In the genomic region with DNA sequence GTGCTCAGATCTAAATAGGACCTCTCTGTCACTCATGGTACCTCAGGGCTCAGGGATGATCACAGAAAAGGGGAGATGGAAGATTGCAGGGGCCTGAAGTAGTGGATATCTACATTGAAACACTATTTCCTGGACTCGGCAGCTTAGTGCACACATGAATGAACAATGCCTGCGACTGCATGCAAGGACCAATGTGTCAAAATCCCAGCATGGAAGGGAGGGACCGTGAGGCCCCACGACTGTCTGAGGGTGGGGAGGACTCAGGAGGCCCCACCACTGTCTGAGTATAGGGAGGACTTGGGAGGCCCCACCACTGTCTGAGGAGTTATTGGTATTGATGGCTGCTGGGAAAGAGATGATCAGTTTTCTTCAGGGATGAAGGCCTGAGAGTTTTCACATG, we compare ENCODE assay signal across 17 mouse cellular contexts. TPM values are rescaled to one million over a fixed set of nuclear protein-coding genes. Genes with fewer than 3 reads are reported as not detected.
"Had no signal": no experiment of that assay in that cellular context is flagged by ENCODE, and none has a peak within 500 bp of the region (broad histone marks: within the 10 kb centered on the region; RNA-seq: fewer than 3 reads in every experiment).

No protein-coding gene starts in this region.

- H3K4me1 ChIP-seq: midbrain, embryonic 12.5 days; midbrain, embryonic 15.5 days; neural tube, embryonic 12.5 days; stomach, embryonic 15.5 days had no signal

- H3K36me3 ChIP-seq: liver, embryonic 15.5 days; midbrain, embryonic 12.5 days; midbrain, embryonic 15.5 days; neural tube, embryonic 12.5 days; neural tube, embryonic 15.5 days; stomach, embryonic 15.5 days had no signal

- H3K4me3 ChIP-seq: left cerebral cortex, adult 2 months; liver, embryonic 15.5 days; midbrain, embryonic 12.5 days; midbrain, embryonic 15.5 days; neural tube, embryonic 12.5 days; neural tube, embryonic 15.5 days; stomach, embryonic 15.5 days had no signal

- DNase-seq: kidney, adult 8-10 months; kidney, postnatal 36 days; layer of hippocampus, postnatal 36 days; lung, embryonic 14.5 days; right cerebral cortex, postnatal 25 days; spleen, adult 18-20 months; thymus, postnatal 25 days had no signal

- ATAC-seq: intestine, postnatal 0 days; lung, postnatal 0 days; midbrain, embryonic 15.5 days had no signal

- H3K27me3 ChIP-seq: liver, embryonic 15.5 days; midbrain, embryonic 12.5 days; midbrain, embryonic 15.5 days; neural tube, embryonic 12.5 days; neural tube, embryonic 15.5 days; stomach, embryonic 15.5 days had no signal

- H3K9ac ChIP-seq: liver, embryonic 15.5 days; lung, embryonic 14.5 days; midbrain, embryonic 12.5 days; midbrain, embryonic 15.5 days; neural tube, embryonic 12.5 days; neural tube, embryonic 15.5 days; stomach, embryonic 15.5 days had no signal

- H3K9me3 ChIP-seq: liver, embryonic 15.5 days; midbrain, embryonic 12.5 days; midbrain, embryonic 15.5 days; neural tube, embryonic 12.5 days; neural tube, embryonic 15.5 days; stomach, embryonic 15.5 days had no signal

- H3K27ac ChIP-seq: left cerebral cortex, adult 2 months; liver, embryonic 15.5 days; macrophage; midbrain, embryonic 12.5 days; midbrain, embryonic 15.5 days; neural tube, embryonic 12.5 days; neural tube, embryonic 15.5 days; stomach, embryonic 15.5 days had no signal

- H3K4me2 ChIP-seq: liver, embryonic 15.5 days; lung, embryonic 14.5 days; midbrain, embryonic 12.5 days; midbrain, embryonic 15.5 days; neural tube, embryonic 12.5 days; neural tube, embryonic 15.5 days; stomach, embryonic 15.5 days had no signal

RNA-seq across cellular contexts. Expression of gene Cldn10, which starts 2.5 kb away (rescaled TPM):
- polyA plus RNA-seq: macrophage had no signal
